8 mouse cellular contexts compared by ENCODE assay signal in the genomic region with DNA sequence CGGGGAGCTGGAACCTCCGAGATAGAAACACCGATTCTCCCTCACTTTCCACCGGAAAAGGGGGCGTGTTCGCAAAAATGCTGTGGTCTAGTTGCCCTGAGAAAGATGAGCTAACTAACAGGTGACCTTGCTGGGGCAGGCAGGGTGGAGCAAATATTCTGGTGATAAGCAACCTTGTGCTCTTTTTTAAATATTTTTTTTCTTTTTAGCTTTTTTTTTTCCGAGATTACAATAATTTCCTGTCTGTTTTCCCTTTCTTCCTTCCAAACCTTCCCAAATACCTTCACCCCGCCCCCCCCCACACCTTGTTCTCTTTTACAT. TPM values are rescaled to one million over a fixed set of nuclear protein-coding genes. Genes with fewer than 3 reads are reported as not detected.
DNase-seq lines count a peak whose midpoint lies in the region; ATAC-seq and TF ChIP-seq lines count a peak whose summit lies in the region.

No protein-coding gene starts in this region.

- peak overlapping the region; percentile 82 for H3K4me3 ChIP-seq in layer of hippocampus, adult 2 months
- H3K4me3 ChIP-seq in embryonic facial prominence, embryonic 13.5 days = peak overlapping the region; percentile 75
- peak overlapping the region; percentile 74 for H3K4me3 ChIP-seq in intestine, embryonic 16.5 days (ENCODE audit: low read length)
- peak overlapping the region; percentile 52 for H3K4me3 ChIP-seq in neural tube, embryonic 12.5 days

- no peak overlapping the region for H3K27ac ChIP-seq in layer of hippocampus, adult 2 months
- H3K27ac ChIP-seq in embryonic facial prominence, embryonic 13.5 days = no peak overlapping the region
- no peak overlapping the region for H3K27ac ChIP-seq in intestine, embryonic 16.5 days (ENCODE audit: low read length)
- H3K27ac ChIP-seq in neural tube, embryonic 12.5 days = no peak overlapping the region

- H3K9me3 ChIP-seq in embryonic facial prominence, embryonic 13.5 days = no peaks in the 10 kb centered on the region
- no peaks in the 10 kb centered on the region for H3K9me3 ChIP-seq in intestine, embryonic 16.5 days (ENCODE audit: control insufficient read depth, low read length)
- no peaks in the 10 kb centered on the region for H3K9me3 ChIP-seq in neural tube, embryonic 12.5 days

- no peak for ATAC-seq in embryonic facial prominence, embryonic 13.5 days (ENCODE audit: insufficient number of reproducible peaks, insufficient read depth, low FRiP score, low TSS enrichment, low read depth)
- peak; percentile 61 for ATAC-seq in intestine, embryonic 16.5 days
- peak; percentile 38; the same call in 1 of the 2 replicates for ATAC-seq in neural tube, embryonic 12.5 days (ENCODE audit: low FRiP score, low read depth)

- no peak for DNase-seq in layer of hippocampus, adult 2 months (ENCODE audit: low spot score in 2 of 2)
- DNase-seq in layer of hippocampus, adult 11-12 months (ENCODE audit: low spot score) = no peak
- no peak for DNase-seq in spleen, postnatal 14 days (ENCODE audit: low spot score in 2 of 2)
- no peak for DNase-seq in B cell, adult 2 months
- DNase-seq in lung, adult 18-20 months = no peak

- H3K4me2 ChIP-seq in embryonic facial prominence, embryonic 13.5 days = peak overlapping the region; percentile 100
- H3K4me2 ChIP-seq in intestine, embryonic 16.5 days (ENCODE audit: low read depth, low read length) = peak overlapping the region; percentile 99
- peak overlapping the region; percentile 98 for H3K4me2 ChIP-seq in neural tube, embryonic 12.5 days (replicated peaks)

- peaks cover 7% of the 10 kb centered on the region for H3K4me1 ChIP-seq in embryonic facial prominence, embryonic 13.5 days
- peaks cover 7% of the 10 kb centered on the region for H3K4me1 ChIP-seq in intestine, embryonic 16.5 days (ENCODE audit: control insufficient read depth, insufficient read depth, low read length)
- H3K4me1 ChIP-seq in neural tube, embryonic 12.5 days = peaks cover 5% of the 10 kb centered on the region

- H3K9ac ChIP-seq in embryonic facial prominence, embryonic 13.5 days = peak overlapping the region; percentile 68; the same call in 1 of the 2 replicates
- H3K9ac ChIP-seq in intestine, embryonic 16.5 days (ENCODE audit: low read depth, low read length) = peak overlapping the region; percentile 76
- peak overlapping the region; percentile 54; the same call in 1 of the 2 replicates for H3K9ac ChIP-seq in neural tube, embryonic 12.5 days

- 14% methylated on average over 8 of the region's 8 CpGs for WGBS in embryonic facial prominence, embryonic 13.5 days
- 13% methylated on average over 8 of the region's 8 CpGs for WGBS in intestine, embryonic 16.5 days
- WGBS in neural tube, embryonic 12.5 days = 15% methylated on average over 8 of the region's 8 CpGs

- no peaks in the 10 kb centered on the region for H3K36me3 ChIP-seq in embryonic facial prominence, embryonic 13.5 days
- H3K36me3 ChIP-seq in intestine, embryonic 16.5 days (ENCODE audit: control insufficient read depth, insufficient read depth, low read length) = no peaks in the 10 kb centered on the region
- no peaks in the 10 kb centered on the region for H3K36me3 ChIP-seq in neural tube, embryonic 12.5 days

- peaks cover 24% of the 10 kb centered on the region for H3K27me3 ChIP-seq in embryonic facial prominence, embryonic 13.5 days
- H3K27me3 ChIP-seq in intestine, embryonic 16.5 days (replicated peaks; ENCODE audit: control insufficient read depth, insufficient read depth, low read length) = peaks cover 5% of the 10 kb centered on the region; the same call in 1 of the 2 replicates
- peaks cover 19% of the 10 kb centered on the region for H3K27me3 ChIP-seq in neural tube, embryonic 12.5 days (replicated peaks)

- TF ChIP-seq CTCF in layer of hippocampus, adult 2 months (conservative IDR thresholded peaks at IDR 0.05) = no peak

RNA-seq across cellular contexts. Expression of gene Gch1, which starts 0.4 kb away (rescaled TPM):
- total RNA-seq in layer of hippocampus, adult 2 months (2021) = 1 to 10 TPM; 1.1 to 1.9 TPM
- 0.94 and 1.1 TPM in 2 replicates for polyA plus RNA-seq in embryonic facial prominence, embryonic 13.5 days (2015; fragmentation: Nextera tagmentation; extraction: Ambion mirVana)
- 11.1 and 13.3 TPM in 2 replicates for polyA plus RNA-seq in intestine, embryonic 16.5 days (2015; fragmentation: Nextera tagmentation; extraction: Ambion mirVana)
- 2.2 and 2.4 TPM in 2 replicates for polyA plus RNA-seq in neural tube, embryonic 12.5 days (2016; fragmentation: Nextera tagmentation; extraction: Ambion mirVana)
